Mouse (Mus musculus) gastrocnemius, postnatal 25 days (tissue): Measurements from ENCODE around the gene Pigw. TPM values are rescaled to one million over a fixed set of nuclear protein-coding genes. Genes with fewer than 3 reads are reported as not detected.

Source experiments
- microRNA-seq, 2 experiments: library from miRNA; unstranded; fragments of <30 nt; microRNA quantifications; one replicate each; pipeline ENCODE4 v1.2.0; 2021; ENCODE audit warnings: borderline replicate concordance in 2 of 2
- total RNA-seq, 2 experiments: library from RNA; stranded (reverse); gene quantifications; 1 replicate in 1 of 2; 2 replicates in 1 of 2; pipeline ENCODE4 v1.2.3; 2021

Pigw gene
- total RNA-seq, 2 experiments from 2014 or later, result 4.6 to 5.1 TPM

Small RNA genes within 50 kb of the gene (microRNA-seq; reads per million reads assigned to microRNA genes)
- gene Gm23564, result 0 reads per million in 2 experiments

Other genes starting within 250 kb of the Pigw start
- 1 to 10 TPM; 7.1 to 7.9 TPM for gene Mrm1, start 60.8 kb downstream of the Pigw start, total RNA-seq
- 10 to 100 TPM; 34.1 to 35.2 TPM for gene Dhrs11, start 51.3 kb downstream of the Pigw start, total RNA-seq
- 10 to 100 TPM; 27.9 to 34.0 TPM for gene Ggnbp2, start 9.5 kb downstream of the Pigw start, total RNA-seq
- 1 to 10 TPM; 3.6 to 4.0 TPM for gene Myo19, start 137 bp downstream of the Pigw start, total RNA-seq
- 10 to 100 TPM in 1 of 2 experiments, 1 to 10 TPM in 1; 9.6 to 10.2 TPM for gene Znhit3, start 36.1 kb upstream of the Pigw start, total RNA-seq
- gene Car4, start 77.5 kb upstream of the Pigw start, total RNA-seq, result 10 to 100 TPM; 10.2 to 13.5 TPM